Mouse (Mus musculus) megakaryocyte, embryonic 14.5 days (primary cell): Measurements from ENCODE around the gene Nos1ap.

Experiments
- FLI1 ChIP-seq: IDR thresholded peaks from 2 replicates; pipeline ENCODE4 v1.6.1; 2012; ENCODE audit warnings: low read length, inconsistent platforms, mixed read lengths
- GATA1 ChIP-seq: IDR thresholded peaks from 3 replicates; pipeline ENCODE4 v1.6.1; 2012; ENCODE audit warnings: mixed read lengths, low read length, inconsistent platforms, borderline replicate concordance

DNA sequence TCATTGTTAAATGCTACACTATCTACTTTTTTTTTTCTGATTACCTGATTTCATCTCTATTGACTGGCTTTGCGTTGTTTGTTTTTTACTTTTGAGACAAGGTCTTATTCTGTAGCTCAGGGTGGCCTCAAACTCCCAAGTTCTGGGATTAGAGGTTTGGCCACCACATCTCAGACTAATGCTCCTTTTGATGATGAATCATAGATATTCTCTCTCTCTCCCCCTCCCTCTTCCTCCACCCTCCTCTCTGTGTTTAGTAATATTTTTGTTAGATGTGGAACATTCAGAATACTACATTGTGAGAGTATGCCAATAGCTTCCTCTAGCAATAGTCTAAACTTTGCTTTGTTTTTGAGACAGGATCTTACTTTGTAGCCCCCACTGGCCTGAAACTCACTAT lies 33.8 kb upstream of the Nos1ap start:
- no peak for TF ChIP-seq GATA1
- TF ChIP-seq FLI1, result no peak
